Mouse (Mus musculus) heart, adult 18-20 months (tissue): ENCODE data around the gene U2af1l4. TPM values are rescaled to one million over a fixed set of nuclear protein-coding genes. Genes with fewer than 3 reads are reported as not detected.
A peak's percentile ranks its signal among the peaks of the same experiment; 100 is the strongest.

Experiments
- DNase-seq, 2 experiments: peaks; one replicate each; pipeline ENCODE4 v3.0.0; 2021 to 2022; ENCODE audit warnings: mixed read lengths in 1 of 2
- long read RNA-seq, 2 experiments: library from polyadenylated mRNA; stranded (forward); transcript quantifications; one replicate each; pipeline ENCODE4 v2.0.0; 2021
- total RNA-seq, 2 experiments: library from RNA; stranded (reverse); gene quantifications; 2 replicates each; pipeline ENCODE4 v1.2.3; 2021

Gene U2af1l4
- 10 to 100 TPM; 61.2 to 65.9 TPM for total RNA-seq
- long read RNA-seq, experiment 1, transcript U2af1l4-201 (8 exons, 884 nt), result major isoform, 48 of 57 reads
- long read RNA-seq, experiment 1, partial matches to known transcripts, result 1 of 57 reads
- long read RNA-seq, experiment 1, other reads (novel, unspliced or antisense), result 3 of 57 reads
- long read RNA-seq, experiment 2, transcript U2af1l4-201 (8 exons, 884 nt), result major isoform, 25 of 50 reads
- long read RNA-seq, experiment 2, partial matches to known transcripts, result 6 of 50 reads
- long read RNA-seq, experiment 2, other reads (novel, unspliced or antisense), result 12 of 50 reads

- DNase-seq, result peak; percentile 97 to 98
These were observed at the start of gene U2af1l4, which contains the start of the genes Gm49396 and Psenen for GRCm38 (mm10) chr7:30563117-30563905. Gene U2af1l4 (plus strand): TSS chr7:30563301. Gene Gm49396 (plus strand): TSS chr7:30563344. Gene Psenen (minus strand): TSS chr7:30563627.

DNA sequence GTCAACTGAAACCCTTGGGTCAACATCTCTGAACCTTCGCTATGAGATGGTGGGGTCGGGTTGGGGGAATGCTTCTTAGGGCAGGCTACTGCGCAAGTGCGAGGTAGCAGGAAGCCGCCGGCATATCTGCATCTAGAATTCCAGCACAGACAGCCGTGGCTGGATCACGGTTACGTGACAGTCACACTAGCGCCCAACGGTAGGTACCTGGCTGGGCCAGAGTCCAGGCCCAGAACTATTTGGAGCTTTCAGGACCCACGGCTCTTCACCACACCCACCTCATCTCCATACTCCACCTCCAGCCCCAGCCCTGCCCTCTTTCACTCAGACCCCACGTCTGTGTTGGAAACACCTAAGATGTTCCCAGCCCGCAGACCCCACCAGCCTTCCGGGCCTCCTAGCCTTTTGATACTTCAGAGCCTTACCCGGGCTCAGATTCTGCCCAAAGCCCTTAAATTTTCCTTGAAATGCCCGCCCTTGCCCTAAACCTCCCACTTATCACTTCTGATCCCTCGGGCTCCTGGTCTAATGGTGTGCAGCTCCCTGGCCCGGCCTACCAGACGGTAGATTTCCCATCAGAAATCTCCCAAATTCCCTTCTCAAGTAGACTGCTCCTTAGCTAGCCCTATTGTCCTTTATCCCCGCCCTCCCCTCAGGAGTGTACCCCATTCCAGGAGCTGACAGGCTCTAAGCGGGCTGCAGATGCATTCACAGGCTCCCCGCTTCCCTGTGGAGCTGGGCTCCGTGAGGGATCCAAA, 47.9 kb upstream of the U2af1l4 start:
- no peak for DNase-seq

GRCm38 (mm10) chr7:30518325-30518724, 44.8 kb upstream of the U2af1l4 start:
- DNase-seq, result no peak

GRCm38 (mm10) chr7:30520396-30520795, 42.7 kb upstream of the U2af1l4 start:
- DNase-seq, result no peak

DNA sequence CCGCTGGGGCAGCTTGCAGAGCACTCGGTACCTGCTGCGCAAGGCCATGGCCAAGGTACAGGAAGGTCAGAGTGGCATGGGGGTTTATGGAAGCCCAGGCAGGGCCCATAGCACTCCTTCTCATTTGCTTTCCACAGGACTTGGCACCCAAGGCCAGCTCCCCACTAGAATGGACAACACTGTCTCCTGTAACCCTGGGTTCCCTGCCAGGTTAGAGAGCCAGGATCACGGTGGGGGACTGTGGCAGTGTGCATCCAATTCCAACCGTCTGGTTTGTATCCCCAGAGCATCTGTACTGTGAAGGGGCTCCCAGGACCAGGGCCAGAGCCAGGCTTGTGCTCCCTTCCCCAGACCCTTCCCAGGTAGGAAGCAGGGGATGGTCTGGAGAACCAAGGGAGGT, 42.2 kb upstream of the U2af1l4 start:
- DNase-seq, result no peak

- DNase-seq, result no peak
These were observed 40.2 kb upstream of the U2af1l4 start for GRCm38 (mm10) chr7:30522871-30523270.

GRCm38 (mm10) chr7:30524487-30524886, 38.6 kb upstream of the U2af1l4 start:
- no peak for DNase-seq

GRCm38 (mm10) chr7:30525954-30526353, 37.1 kb upstream of the U2af1l4 start:
- DNase-seq, result no peak

GRCm38 (mm10) chr7:30526399-30526798, 36.7 kb upstream of the U2af1l4 start:
- no peak for DNase-seq

- no peak for DNase-seq
These were observed 36.1 kb upstream of the U2af1l4 start for GRCm38 (mm10) chr7:30526981-30527380.

GRCm38 (mm10) chr7:30531291-30531815, 31.7 kb upstream of the U2af1l4 start:
- DNase-seq, result no peak

DNA sequence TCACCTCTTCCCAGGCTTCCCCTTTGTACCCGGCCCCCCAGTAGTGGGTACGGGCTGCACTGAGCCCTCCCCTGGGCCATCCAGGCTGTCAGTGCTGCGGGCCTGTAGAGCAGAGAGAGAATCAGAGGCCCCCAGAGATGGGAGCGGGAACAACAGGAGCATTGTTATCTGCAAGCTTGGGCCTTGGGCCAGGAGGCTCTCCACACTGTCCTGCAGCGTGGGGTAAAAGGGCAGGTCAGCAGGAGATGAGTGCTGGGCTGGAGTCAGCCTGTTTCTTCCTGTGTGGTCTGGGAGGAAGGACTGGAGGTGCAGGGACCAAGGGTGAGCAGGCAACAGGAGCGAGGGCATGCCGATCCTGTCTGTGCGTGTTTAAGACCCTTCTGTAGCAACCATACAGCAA, 30.2 kb upstream of the U2af1l4 start:
- peak; percentile 25 to 35 for DNase-seq

- peak in 1 of 2 experiments; percentile 19 for DNase-seq
These were observed 29.0 kb upstream of the U2af1l4 start for GRCm38 (mm10) chr7:30533941-30534632.

DNA sequence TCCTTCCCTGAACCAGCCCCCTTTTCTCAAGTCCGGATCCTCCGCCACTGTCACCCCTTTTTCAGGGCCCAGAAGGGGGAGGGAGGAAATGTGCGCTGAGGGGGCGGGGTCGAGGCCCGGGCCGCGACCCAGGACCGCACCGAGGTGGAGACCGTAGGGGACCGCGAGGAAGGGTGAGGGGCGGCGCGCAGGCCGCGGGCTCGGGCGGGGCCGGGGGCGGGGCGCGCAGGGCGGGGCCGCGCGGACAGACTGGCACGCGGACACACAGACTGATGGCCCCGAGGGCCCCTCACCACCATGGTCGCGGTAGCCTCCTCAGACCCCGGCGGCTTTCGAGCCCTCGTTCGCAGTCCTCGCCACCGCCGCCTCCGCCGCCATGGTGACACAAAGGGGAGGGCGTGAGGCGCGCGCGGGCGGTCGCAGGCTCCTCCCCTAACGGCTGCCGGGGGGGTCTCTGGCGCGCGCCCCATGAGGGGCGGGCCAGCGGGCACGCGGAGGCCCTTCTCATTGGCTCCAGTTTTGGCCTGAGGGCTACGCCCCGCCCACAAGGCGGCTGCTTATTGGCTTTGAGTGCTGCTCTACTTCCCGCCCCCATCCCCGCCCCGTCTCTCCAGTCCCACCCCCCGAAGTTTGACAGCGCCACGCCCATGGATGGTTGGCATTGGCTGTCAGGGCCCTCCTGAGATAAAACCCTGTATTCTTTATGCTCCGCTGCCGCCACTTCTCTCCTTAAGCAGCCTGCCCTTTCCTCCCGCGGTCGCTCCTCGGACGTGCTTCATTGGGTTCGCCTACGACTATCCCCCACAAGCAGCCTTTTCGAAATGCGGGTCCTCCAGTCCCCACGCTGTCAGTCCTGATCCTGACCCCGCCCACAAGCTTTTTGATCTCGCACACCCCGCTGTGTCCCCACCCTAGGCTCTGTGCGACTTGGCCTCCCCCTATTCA, 28.2 kb upstream of the U2af1l4 start, which contains the start of gene Arhgap33:
Arhgap33 (minus strand) TSS at position 428 of the 945 bp plus-strand sequence.
- peak; percentile 94 to 96 for DNase-seq

DNA sequence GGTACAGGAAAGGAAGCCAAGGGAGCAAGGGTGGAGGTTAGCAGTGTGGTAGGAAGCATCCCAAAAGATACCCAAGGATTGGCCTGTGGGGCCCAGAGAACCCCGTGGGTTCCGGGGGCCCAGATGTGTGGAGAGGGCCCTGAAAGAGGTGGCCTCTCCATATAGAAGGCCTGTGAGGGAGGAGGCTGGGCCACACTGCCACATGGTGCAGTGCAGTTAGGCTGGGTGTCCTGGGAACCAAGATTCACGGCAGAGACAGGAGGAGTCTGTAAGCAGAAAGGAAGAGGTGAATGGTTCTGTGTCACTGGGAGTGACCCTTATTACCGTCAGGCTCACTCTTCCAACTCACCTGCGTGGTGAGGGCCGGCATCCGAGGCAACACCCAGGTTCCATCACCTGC, 22.5 kb upstream of the U2af1l4 start:
- no peak for DNase-seq

- no peak for DNase-seq
These were observed 18.8 kb upstream of the U2af1l4 start for GRCm38 (mm10) chr7:30544327-30544726.

GRCm38 (mm10) chr7:30549880-30550279, 13.2 kb upstream of the U2af1l4 start:
- DNase-seq, result no peak

DNA sequence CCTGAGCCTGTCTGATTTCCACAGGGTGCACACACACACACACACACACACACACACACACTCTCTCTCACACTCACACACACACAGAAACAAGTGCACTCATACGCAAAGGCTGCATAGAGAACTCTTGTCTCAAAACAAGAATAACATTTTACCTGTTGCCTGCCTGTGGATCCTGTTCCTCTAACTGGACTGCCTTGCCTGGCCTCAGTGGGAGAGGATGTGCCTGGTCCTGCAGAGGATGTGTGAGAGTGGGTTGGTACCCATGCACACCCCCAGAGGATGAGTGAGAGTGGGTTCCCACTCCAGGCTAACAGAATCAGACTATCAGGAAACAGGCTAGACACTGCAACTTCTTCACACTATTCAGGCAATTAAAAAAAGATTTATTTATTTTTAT, 12.5 kb upstream of the U2af1l4 start:
- DNase-seq, result no peak

GRCm38 (mm10) chr7:30551445-30552101, 11.5 kb upstream of the U2af1l4 start:
- DNase-seq, result no peak
